Mouse (Mus musculus) 3T3-L1 (cell line): ENCODE data around the gene Lsamp.

Source experiments
- DNase-seq: peaks from one replicate; pipeline ENCODE4 v3.0.0-alpha.2; 2015; ENCODE audit warnings: low read depth, low spot score

Gene Lsamp

DNA sequence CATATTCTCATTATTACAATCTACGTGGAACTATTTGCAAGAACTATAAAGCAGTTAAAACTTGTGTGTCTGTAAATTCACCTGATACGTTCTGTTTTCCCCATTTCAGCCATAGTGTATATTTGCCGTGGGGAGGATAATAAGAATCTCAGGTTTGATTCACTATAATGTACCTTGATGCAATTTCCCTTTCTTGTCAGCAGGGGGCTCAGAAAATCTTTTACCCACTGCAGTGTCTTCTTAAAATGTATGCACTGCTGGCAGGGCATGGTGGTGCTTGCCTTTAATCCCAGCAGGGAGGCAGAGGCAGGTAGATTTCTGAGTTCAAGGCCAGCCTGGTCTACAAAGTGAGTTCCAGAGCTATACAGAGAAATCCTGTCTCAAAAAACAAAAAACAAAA lies 287.7 kb downstream of the Lsamp start:
- DNase-seq, result peak; percentile 30

DNA sequence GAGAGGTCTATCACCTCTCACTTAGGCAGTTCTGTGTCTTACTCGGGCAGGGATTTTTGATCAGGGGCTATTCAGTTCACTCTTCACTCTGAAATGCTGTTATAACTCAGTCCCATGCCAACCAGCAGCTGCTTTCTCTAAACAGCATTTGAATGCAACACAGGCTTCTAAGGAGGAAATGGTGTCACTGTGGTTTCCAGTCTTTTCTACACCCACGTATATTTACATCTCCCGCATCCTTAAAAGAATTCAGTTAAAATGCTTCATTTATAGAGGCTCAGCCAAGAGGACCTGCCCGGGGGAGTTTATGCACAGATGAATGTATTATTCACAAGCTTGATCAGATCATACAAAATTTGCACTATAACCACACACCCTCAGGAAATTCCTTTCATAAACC lies 306.0 kb downstream of the Lsamp start:
- no peak for DNase-seq

DNA sequence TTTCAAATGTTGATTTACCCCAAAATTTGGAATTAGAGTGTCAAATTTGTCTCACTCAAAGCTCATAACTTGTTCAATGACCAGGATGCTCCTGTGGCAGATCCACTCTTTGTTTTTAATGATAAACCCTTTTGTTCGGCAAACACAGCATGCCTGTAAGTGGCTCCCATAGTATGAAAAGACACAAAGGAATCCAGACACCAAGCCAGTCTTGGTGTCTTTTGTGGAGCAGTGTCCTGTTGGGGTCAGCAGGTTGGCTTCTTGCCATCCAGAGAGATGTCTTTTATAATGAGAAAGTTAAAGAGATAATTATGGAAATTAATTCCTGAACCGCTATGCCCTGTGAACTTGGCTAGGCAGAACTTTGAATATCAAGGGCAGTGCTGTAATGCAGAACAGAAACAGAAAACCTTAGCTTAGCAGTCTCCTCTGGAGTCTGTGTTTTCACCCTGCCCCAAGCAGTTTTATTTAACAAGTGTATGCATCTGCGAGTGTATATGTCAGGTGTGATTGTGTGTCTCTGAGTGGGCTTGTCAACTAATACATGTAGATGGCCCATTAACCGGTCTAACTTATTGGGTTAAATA lies 310.2 kb downstream of the Lsamp start:
- no peak for DNase-seq

DNA sequence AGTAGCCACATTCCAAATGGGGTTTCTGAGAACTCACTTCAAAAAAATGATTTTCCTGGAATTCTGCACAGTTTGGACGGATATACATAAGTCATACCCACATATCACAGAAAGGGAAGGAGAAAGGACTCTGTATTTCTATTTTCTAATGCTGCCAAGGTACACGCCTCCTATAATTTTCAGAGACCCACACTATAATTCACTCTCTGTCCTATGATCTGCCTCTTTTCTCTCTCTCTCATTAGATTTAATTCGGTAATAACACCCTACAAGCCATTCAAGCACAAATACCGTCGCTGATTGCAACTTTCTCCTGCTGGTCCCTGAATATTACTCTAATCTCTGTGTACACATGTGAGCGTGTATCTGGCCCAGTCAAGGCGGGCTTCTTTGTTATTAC lies 311.1 kb downstream of the Lsamp start:
- no peak for DNase-seq

DNA sequence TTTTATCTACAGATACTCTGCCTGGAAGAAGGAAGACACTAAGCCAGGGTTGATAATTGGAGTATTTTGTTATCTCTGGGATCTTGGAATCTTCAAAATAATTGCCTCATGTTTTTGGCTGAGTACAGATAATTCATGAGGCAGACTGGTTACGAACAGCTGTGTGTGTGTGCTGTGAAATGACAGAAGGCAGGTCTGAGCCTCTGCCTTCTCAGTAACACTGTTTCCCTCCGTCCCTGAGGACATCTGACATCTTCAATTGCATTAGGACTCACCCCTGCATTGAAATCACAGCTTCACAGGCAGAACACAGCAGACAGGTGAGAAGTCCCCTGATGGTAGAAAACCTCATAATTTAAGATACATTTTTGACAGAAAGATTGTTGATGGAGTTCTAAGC lies 323.5 kb downstream of the Lsamp start:
- no peak for DNase-seq

DNA sequence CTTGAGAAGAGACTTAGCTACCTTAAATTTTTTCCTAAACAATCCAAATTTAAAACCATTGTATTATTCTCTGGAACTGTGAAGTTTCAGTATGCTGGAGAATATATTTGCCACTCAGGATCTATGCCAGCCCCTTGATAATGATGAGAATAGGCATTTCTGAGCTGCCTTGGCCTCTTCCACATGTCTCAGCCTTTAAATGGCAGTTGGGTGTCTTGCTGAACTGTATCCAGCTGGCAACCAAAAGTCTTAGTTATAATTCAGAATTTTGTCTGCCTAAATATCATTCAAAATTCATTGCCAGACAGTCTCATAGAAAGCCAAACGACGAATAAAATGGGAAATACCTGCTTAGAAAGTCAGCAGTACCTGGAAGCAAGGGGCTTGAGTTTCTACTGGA lies 332.0 kb downstream of the Lsamp start:
- no peak for DNase-seq

DNA sequence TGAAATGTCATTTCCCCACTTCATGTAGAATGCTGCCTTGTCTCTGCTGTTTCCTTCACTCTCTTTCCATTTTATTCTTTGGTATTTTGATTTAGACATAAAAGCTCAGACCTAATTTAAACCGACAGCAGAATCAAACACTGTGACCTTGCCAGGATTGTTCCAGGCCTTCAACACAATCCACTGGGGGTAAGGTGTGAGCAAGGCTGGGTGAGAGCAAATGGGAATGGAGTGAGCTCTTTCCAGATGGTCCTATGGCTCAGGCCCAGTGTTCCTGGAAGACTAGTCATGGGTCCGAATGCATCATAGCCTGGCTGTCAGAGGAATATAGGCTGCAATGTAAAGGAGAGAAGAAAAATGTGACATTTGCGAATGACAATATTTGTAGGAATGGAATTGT lies 340.6 kb downstream of the Lsamp start:
- DNase-seq, result no peak

DNA sequence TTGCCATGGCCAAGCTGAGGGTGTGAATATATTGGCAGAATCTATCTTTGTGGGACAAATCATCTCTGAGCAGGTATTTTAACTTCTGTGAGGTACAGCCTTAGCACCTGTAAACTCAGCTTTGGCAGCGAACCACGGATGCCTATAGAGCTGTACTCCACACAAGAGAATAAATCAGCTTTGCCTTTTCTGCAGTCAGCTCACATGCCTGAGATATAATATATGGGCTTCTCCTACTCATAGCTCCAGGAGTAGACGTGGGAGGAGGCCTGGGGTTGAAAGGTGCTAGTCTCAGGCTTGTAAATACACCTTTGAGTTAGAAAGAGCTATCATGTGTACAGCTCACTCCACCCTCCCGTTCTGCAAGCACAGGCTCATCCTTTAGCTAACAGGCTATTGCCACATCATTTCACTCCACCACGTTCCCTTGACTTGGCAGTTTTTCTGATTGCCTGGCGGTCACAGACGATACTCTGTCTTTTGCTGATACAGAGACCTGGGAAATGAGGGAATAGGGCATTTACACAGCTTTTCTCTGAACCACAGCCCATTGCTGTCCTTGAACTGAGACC lies 344.2 kb downstream of the Lsamp start:
- no peak for DNase-seq

DNA sequence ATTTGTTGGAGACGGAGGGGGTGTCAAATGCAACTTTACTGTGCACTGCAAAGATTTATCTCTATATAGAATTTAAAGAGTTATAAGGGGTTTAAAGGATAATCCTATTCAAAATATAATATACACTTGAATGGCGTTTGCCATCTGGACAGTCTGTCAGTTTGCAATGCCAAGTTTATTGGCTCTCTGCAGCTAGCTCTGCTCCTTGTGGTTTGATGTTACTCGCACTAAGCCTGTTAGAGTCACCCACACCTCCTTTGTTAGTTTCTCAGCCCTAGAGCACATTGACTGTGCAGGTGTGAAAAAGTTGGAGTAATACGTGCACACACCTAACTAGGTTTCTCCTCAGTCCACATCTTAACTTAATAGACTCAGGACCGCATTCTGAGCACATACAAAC lies 385.5 kb downstream of the Lsamp start:
- no peak for DNase-seq

DNA sequence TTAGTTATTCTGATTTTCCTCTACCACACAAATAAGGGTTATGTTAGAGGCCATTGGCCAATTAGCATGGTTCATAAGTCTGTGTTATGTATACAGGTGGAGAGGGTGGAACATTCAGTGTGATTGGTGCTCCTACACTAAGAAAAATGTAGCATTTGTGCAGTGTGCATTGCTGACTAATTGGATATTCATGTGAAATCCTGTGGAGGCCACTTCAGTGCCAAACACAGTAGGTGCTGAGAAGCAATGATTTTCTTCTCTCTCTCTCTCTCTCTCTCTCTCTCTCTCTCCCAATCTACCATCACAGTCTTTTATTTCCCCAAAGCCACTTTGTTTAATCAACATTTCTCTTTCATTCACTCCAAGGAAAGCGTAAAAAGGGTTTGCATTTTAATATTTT lies 387.1 kb downstream of the Lsamp start:
- no peak for DNase-seq

DNA sequence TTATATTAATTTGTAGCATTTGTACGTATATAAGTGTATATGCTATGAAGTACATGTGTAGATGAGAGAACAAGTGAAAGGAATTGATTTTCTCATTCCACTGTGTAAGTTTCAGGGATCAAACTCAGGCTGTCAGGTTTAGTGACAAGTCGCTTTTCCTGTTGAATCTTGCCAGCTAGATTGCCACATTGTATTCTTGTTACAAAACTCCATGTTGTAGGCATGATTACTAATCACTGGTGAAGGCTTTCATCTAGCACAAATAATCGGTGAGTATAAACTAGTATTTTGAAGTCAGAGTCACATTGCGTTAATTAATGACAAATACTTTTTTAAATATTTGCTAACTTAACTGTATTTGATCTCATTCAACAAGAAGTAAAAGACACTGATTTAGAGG lies 391.2 kb downstream of the Lsamp start:
- DNase-seq, result no peak

DNA sequence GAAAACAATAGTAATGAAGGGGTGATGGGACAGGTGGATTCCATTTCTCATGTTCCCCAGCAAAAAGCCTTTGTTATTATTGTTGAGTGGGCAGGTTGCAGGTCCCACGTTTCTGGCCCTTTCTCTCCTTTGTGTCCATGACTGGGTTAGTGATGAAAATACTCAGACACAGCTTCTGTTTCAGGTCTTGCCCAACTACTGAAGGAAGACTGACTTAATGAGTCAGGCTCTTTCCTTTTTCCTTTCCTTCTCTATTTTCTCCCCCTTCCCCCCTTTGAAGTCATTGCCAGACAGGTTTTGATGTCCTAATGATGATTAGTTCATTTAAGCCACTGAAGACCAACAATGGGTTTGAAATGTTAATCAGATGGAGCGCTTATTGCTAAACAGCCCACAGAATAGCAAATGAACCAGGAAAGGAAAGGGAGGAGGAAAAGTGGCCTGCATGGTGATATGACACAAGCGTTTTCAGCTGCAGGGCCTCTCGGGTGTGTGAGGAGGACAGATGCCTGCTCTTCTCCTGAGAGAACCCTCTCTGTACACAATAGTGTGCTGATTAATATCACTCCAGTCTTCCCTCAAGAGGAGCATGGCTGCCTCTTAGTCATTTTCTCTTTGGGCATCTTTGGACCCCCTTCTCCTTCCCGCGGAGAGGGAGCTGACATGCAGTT lies 393.1 kb downstream of the Lsamp start:
- DNase-seq, result no peak

DNA sequence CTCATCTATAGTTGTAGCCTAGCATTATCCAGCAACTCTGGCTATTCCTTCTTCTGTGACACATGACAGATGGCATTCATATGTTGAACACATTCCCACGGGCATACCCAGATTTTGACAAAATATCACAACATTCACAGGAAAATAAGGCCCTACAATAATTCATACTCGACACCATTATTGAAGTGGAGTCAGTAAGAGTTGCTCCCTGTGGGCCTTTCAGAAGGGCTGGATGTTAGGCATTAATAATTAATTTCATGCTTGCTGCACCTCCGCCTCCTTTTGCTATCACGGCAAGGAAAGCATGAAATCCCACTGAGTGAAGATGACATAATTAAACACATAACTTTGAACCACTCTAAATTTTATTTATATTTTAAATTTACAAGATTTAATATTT lies 407.9 kb downstream of the Lsamp start:
- DNase-seq, result no peak

DNA sequence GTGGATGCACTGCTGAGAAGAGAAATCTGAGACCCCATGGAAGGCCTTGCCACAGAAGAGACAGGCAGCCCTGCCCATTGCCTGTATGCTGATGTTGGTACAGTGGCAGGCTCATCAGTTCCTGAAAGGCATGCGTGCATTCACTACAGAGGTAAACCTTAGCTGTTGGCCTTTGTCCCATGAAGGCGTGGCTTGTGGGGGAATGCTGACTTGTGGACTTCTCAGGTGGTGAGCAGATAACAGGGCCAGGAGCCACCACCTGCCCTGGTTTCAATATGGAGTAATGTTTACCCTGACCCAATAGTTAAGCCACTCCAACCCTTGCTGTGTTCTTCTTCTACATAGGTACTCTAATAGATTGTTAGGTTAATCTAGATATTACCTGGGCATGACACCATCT lies 415.4 kb downstream of the Lsamp start:
- DNase-seq, result no peak

DNA sequence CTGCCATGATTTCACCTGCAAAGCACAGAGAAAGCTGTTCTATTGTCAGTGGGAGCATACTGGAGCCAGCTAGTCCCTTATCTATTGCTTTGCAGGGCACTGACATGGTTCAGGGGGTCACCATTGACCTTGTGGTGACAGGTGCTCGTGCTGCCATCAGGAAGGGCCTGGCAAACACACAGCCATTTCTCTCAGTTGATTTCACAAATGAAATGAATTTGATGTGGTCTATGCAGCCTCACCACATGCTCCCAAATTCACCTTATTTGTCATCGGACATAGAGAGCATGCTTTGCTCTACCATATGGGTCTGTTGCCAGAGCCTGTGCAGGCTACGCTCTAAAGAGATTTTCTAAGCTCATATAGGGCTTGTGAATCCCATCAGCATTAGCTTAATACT lies 450.1 kb downstream of the Lsamp start:
- no peak for DNase-seq

DNA sequence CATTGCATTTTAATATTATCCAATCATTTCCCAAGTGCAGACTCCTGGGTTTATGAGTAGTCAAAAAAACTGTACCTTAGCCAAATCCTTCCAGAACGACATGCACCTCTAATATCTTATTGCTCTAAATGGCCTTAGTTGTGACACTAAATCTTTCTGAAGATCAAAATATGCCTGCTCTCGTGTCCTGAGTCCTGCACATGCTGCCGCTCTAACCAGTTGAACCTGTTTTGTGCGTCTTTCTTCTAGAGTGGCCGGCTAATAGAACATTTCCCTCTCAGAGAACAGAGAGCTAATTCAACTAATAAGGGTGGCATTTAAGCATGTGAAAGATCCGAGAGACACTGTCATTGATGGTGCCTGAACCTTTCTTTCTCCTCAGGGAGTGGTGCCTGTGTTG lies 452.3 kb downstream of the Lsamp start:
- no peak for DNase-seq

DNA sequence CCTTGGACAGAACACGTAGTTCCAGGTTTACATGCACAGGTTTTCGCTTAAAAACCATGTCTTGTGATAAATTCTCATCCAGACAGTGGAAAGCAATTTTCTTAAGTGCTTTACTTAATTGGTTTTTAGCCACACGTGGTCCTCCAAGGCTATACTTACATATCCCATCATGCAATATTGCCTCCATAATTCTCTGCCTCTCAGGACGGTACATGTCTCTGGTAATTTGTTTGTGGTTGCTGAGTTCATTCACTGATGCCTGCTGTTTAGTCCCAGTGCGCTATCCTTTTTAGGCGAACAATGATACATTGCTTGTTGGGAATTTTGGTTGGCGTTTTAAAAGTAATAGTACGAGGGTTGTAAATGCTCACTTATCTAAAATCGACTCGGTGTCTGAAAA lies 453.7 kb downstream of the Lsamp start:
- DNase-seq, result no peak

DNA sequence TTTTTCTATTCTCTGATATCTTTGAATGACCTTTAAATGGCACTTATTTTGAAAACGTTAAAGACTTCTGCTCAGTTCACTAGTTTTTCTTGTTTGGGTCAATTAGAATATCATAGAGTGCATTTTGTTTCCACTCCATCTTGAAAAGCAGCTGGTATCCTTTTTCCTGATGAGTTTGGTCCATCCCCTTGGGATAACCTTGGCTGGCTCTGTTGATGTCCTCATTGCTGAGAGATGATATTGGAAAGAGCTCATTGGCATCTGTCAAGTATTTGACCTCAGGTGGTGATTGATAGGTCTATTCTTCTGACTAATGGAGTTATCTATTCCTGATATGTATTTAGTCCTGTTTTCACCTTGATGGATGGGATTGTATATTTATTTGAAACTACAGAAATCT lies 454.7 kb downstream of the Lsamp start:
- DNase-seq, result no peak

DNA sequence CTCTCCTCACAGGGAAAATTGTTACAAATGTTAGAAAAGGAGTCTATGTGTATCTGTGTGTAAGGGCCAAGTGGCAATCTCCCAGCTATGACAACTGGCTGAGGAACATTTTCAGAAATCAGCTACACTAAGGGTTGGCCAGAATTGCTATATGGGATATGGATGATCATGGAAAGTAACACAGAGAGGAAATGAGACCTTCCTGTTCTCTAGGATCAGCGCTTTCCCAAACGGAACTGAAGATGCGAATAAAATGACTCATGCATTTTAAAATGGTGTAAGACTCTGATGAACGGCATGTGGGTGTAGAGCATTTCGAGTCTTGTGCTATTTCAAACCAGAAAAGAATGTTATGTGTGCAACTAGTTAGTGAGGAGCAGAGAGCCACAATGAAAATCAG lies 462.4 kb downstream of the Lsamp start:
- DNase-seq, result no peak

DNA sequence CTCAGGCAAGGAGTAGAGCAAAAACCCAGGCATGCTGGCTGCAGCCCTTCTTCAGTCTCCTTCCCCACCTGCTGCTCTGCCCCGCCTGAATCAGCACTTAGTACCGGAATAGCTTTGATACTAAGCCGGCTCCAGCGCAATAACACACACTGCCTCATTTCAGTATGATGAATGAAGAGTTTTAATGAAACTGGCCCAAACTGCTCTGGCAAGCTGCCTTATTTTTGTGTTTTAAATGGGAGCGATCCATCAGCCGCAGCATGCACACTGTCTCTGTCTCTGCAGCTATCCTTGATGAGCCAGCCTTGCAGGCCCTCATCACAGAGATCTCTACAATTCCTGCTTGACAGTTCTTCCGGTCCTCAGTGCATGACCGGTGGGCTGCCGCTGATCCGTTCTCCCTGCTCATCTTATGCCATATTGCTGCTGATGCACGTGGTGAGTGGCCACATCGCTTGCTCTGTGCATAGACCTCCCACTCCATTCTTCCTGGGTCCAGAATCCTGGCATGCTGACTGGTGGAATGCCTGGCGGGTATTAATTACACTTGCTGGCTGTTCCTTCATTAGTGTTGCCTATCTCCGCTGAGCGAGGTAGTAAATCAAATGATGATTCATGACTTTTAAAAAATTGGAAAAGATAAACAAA lies 479.4 kb downstream of the Lsamp start:
- no peak for DNase-seq

DNA sequence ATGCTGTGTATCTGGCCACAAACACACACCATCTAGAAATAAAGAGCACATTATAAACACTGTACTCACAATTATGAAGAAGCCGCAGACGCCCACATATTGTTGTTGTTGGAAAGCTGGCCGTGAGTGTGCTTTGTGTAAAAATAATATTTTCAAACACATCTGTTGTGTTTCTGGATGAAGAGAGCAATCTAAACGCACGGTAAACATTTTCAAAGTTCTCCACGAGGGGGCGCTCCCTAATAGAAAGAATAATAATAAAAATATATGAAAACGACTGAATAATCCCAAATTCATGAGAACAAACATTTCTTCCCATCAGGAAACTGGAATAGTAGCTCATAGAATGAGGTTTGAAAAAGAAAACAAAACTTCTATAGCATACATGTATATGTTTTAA lies 482.4 kb downstream of the Lsamp start:
- DNase-seq, result peak; percentile 53

DNA sequence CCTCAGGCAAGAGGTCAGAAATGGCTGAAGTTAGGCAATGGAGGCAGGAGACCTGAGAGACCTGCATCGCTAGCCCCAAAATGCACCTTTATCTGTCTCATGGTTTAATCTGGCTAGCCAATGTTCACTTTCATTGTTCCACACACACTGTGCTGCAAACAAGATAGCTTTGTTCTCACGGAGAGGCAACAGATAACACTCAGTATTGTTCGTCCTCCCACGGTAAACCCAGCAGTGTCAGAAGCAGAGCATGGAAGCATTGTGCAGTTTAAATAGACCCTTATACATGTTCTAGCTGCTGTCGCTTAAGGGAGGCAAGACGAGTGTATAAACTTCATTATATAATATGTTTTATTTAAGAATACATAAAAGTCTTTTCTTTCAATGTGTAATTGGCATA lies 486.8 kb downstream of the Lsamp start:
- DNase-seq, result no peak

DNA sequence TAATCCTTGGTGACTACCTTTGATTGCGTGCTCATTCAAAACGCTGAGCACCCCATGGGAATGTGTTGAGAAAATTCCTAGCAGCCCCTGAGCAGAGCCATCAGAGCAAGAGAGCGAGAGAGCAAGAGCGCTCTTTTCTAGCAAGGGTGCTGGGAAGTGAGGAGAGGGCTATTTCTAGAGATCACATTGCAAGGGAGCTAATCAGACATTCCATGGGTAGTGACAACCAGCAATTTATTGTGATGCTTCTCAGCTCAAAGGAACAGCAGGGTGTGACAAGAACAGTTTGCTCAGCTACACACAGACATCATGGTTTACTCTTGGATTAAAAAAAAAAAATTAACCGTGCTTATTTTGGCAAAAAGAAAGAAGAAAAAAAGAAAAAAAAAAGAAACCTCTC lies 487.8 kb downstream of the Lsamp start:
- DNase-seq, result no peak
